Mouse (Mus musculus): Measurements from ENCODE around the gene Rdm1.

DNA sequence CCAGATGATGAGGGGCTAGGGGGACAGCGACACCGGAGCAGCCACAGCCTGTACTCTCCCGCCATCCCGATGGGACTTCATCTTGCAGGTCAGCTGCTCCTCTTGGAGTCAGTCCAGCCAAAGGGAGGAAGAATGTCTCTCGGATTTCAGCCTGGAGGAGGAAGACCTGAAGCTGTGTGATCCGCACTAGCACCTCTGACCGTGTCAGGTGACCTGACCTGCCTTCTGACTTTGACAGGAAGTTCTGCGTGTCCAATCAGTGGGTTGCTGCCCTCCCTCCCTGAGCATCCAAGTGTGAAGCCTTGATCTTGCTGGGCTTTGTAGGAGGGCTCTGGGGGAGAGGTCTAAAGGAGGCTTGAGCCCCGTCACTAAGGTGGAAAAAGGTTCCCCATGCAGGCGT, 8.7 kb downstream of the Rdm1 start:
- no peak for TF ChIP-seq GATA1 (IDR thresholded peaks at IDR 0.05; ENCODE audit: borderline replicate concordance, low read length)
- TF ChIP-seq FLI1 (IDR thresholded peaks at IDR 0.05; ENCODE audit: low read length) = no peak
